Mouse (Mus musculus) midbrain, embryonic 10.5 days (tissue): ENCODE results near the gene Dyrk3. TPM values are rescaled to one million over a fixed set of nuclear protein-coding genes. Genes with fewer than 3 reads are reported as not detected.

Experiments
- DNase-seq: peaks from one replicate; pipeline ENCODE4 v3.0.0-alpha.2; 2017; ENCODE audit warnings: low spot score
- H3K27ac ChIP-seq: fragments of 300-500 bp; sonication (generic); replicated peaks from 2 replicates; pipeline ENCODE4 v1.5.1; 2016; ENCODE audit warnings: mild to moderate bottlenecking
- H3K27me3 ChIP-seq: fragments of 300-500 bp; sonication (generic); 2 replicates; pipeline ENCODE4 v1.6.1; 2016; ENCODE audit warnings: low read depth, mild to moderate bottlenecking; ENCODE audit not compliant: poor library complexity, severe bottlenecking
- H3K36me3 ChIP-seq: fragments of 300-500 bp; sonication (generic); 2 replicates; pipeline ENCODE4 v1.6.1; 2016; ENCODE audit warnings: mild to moderate bottlenecking, moderate library complexity
- H3K4me1 ChIP-seq: fragments of 300-500 bp; sonication (generic); 2 replicates; pipeline ENCODE4 v1.6.1; 2016
- H3K4me3 ChIP-seq: fragments of 300-500 bp; sonication (generic); 2 replicates; pipeline ENCODE4 v1.5.1; 2016; ENCODE audit warnings: mild to moderate bottlenecking, moderate library complexity
- H3K9me3 ChIP-seq: fragments of 300-500 bp; sonication (generic); replicated peaks from 2 replicates; pipeline ENCODE4 v1.6.1; 2016; ENCODE audit warnings: mild to moderate bottlenecking
- WGBS: fragments of 180-500 bp; shearing (Covaris S2); methylation state at CpG from one replicate; pipeline ENCODE4 v1.1.7; 2016; 5-methylcytosine and 5-hydroxymethylcytosine counted together
- polyA plus RNA-seq: library from polyadenylated mRNA; unstranded; fragments of >200 nt; fragmentation: Nextera tagmentation; extraction: Ambion mirVana; gene quantifications from 2 replicates; pipeline ENCODE4 v1.2.1, GENCODE M21; 2016

Dyrk3 gene
- polyA plus RNA-seq = 15.4 and 18.1 TPM in 2 replicates

GRCm38 (mm10) chr1:131138191-131139016 is at the start of gene Dyrk3:
Gene Dyrk3, minus strand, starts transcription at chr1:131138340.
- Histone ChIP-seq H3K4me3 (peak within 1 kb of the TSS; percentile 87), H3K9me3 (no peaks in the 10 kb centered on the region), H3K4me1 (peaks cover 45% of the 10 kb centered on the region), H3K36me3 (peaks cover 22% of the 10 kb centered on the region), H3K27ac (peak within 1 kb of the TSS; percentile 98), H3K27me3 (no peaks in the 10 kb centered on the region)
- 7% methylated on average over 49 of the region's 49 CpGs for WGBS
- peak; percentile 95 for DNase-seq

GRCm38 (mm10) chr1:131187856-131188255 is 49.7 kb upstream of the Dyrk3 start:
- Histone ChIP-seq H3K4me3 (no peak overlapping the region), H3K27me3 (no peaks in the 10 kb centered on the region), H3K9me3 (no peaks in the 10 kb centered on the region), H3K27ac (no peak overlapping the region), H3K36me3 (no peaks in the 10 kb centered on the region), H3K4me1 (no peaks in the 10 kb centered on the region)
- DNase-seq = no peak
- 90% methylated on average over 5 of the region's 5 CpGs for WGBS

GRCm38 (mm10) chr1:131186995-131187394 is 48.9 kb upstream of the Dyrk3 start:
- 84% methylated on average over 6 of the region's 6 CpGs for WGBS
- Histone ChIP-seq H3K36me3 (no peaks in the 10 kb centered on the region), H3K9me3 (no peaks in the 10 kb centered on the region), H3K4me1 (no peaks in the 10 kb centered on the region), H3K27me3 (no peaks in the 10 kb centered on the region), H3K27ac (no peak overlapping the region), H3K4me3 (no peak overlapping the region)
- no peak for DNase-seq

GRCm38 (mm10) chr1:131185821-131186506 is 47.8 kb upstream of the Dyrk3 start:
- H3K36me3 ChIP-seq = no peaks in the 10 kb centered on the region
- H3K27me3 ChIP-seq = no peaks in the 10 kb centered on the region
- WGBS = 94% methylated on average over 13 of the region's 13 CpGs
- H3K27ac ChIP-seq = no peak overlapping the region
- H3K4me1 ChIP-seq = no peaks in the 10 kb centered on the region
- H3K9me3 ChIP-seq = no peaks in the 10 kb centered on the region
- DNase-seq = no peak
- no peak overlapping the region for H3K4me3 ChIP-seq

GRCm38 (mm10) chr1:131184956-131185660 is 47.0 kb upstream of the Dyrk3 start:
- Histone ChIP-seq H3K9me3 (no peaks in the 10 kb centered on the region), H3K36me3 (peaks cover 3% of the 10 kb centered on the region), H3K27me3 (no peaks in the 10 kb centered on the region), H3K27ac (no peak overlapping the region), H3K4me3 (no peak overlapping the region), H3K4me1 (no peaks in the 10 kb centered on the region)
- no peak for DNase-seq
- 81% methylated on average over 8 of the region's 8 CpGs for WGBS

- H3K4me3 ChIP-seq = no peak overlapping the region
- no peaks in the 10 kb centered on the region for H3K27me3 ChIP-seq
- no peak for DNase-seq
- H3K4me1 ChIP-seq = no peaks in the 10 kb centered on the region
- peaks cover 10% of the 10 kb centered on the region for H3K36me3 ChIP-seq
- no peaks in the 10 kb centered on the region for H3K9me3 ChIP-seq
- WGBS = 85% methylated on average over 9 of the region's 9 CpGs
- no peak overlapping the region for H3K27ac ChIP-seq
Measured at GRCm38 (mm10) chr1:131184253-131184955, 46.3 kb upstream of the Dyrk3 start.

- 88% methylated on average over 7 of the region's 7 CpGs for WGBS
Measured at GRCm38 (mm10) chr1:131183201-131183600, 45.1 kb upstream of the Dyrk3 start.

GRCm38 (mm10) chr1:131181642-131182527 is 43.7 kb upstream of the Dyrk3 start:
- Histone ChIP-seq H3K4me3 (no peak overlapping the region), H3K36me3 (peaks cover 32% of the 10 kb centered on the region), H3K4me1 (no peaks in the 10 kb centered on the region), H3K27ac (no peak overlapping the region), H3K9me3 (no peaks in the 10 kb centered on the region), H3K27me3 (no peaks in the 10 kb centered on the region)
- DNase-seq = peak; percentile 74
- WGBS = 74% methylated on average over 9 of the region's 9 CpGs

More at GRCm38 (mm10) chr1:131183201-131183600, 45.1 kb upstream of the Dyrk3 start:
- Histone ChIP-seq H3K4me1 (no peaks in the 10 kb centered on the region), H3K27ac (no peak overlapping the region), H3K27me3 (no peaks in the 10 kb centered on the region), H3K4me3 (no peak overlapping the region), H3K9me3 (no peaks in the 10 kb centered on the region), H3K36me3 (peaks cover 19% of the 10 kb centered on the region)
- DNase-seq = no peak

GRCm38 (mm10) chr1:131180386-131180785 is 42.2 kb upstream of the Dyrk3 start:
- H3K36me3 ChIP-seq = peaks cover 47% of the 10 kb centered on the region

GRCm38 (mm10) chr1:131178083-131178482 is 39.9 kb upstream of the Dyrk3 start:
- Histone ChIP-seq H3K27me3 (no peaks in the 10 kb centered on the region), H3K9me3 (no peaks in the 10 kb centered on the region), H3K27ac (no peak overlapping the region), H3K36me3 (peaks cover 70% of the 10 kb centered on the region), H3K4me1 (no peaks in the 10 kb centered on the region), H3K4me3 (no peak overlapping the region)
- no peak for DNase-seq
- WGBS = 89% methylated on average over 5 of the region's 5 CpGs

More at GRCm38 (mm10) chr1:131180386-131180785, 42.2 kb upstream of the Dyrk3 start:
- H3K27me3 ChIP-seq = no peaks in the 10 kb centered on the region
- no peak overlapping the region for H3K27ac ChIP-seq
- H3K4me3 ChIP-seq = no peak overlapping the region
- no peak for DNase-seq
- WGBS = 96% methylated on average over 7 of the region's 7 CpGs
- H3K9me3 ChIP-seq = no peaks in the 10 kb centered on the region
- no peaks in the 10 kb centered on the region for H3K4me1 ChIP-seq

GRCm38 (mm10) chr1:131177249-131177648 is 39.1 kb upstream of the Dyrk3 start:
- no peak overlapping the region for H3K4me3 ChIP-seq
- peaks cover 78% of the 10 kb centered on the region for H3K36me3 ChIP-seq
- no peaks in the 10 kb centered on the region for H3K9me3 ChIP-seq
- H3K27me3 ChIP-seq = no peaks in the 10 kb centered on the region
- no peak overlapping the region for H3K27ac ChIP-seq
- no peak for DNase-seq
- 90% methylated on average over 4 of the region's 4 CpGs for WGBS
- H3K4me1 ChIP-seq = no peaks in the 10 kb centered on the region
